Mouse (Mus musculus) testis, postnatal 10 days (tissue): ENCODE results near the gene Fry.

Source experiments
- DNase-seq: peaks from one replicate; pipeline ENCODE4 v3.0.0; 2021; ENCODE audit warnings: low spot score

The Fry gene

GRCm38 (mm10) chr5:150173869-150174268 lies 55.4 kb downstream of the Fry start:
- no peak for DNase-seq

DNA sequence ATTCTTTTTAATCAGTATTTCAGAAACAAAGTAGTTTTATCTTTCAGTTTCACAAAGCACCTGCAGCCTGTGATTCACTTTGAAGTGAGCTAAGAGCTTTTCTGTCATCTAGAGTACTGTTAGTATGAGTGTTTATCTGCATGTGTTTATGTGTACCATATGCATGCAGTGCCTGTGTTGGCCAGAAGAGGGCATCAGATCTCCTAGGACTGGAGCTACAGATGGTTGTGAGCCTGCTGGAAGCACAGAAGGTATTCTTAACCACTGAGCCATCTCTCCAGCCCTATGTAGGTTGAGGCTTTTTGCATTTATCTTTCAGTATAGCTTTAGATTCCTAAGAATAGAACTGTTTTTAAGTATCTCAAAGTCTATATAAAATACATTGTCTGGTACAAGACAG lies 56.5 kb downstream of the Fry start:
- no peak for DNase-seq

DNA sequence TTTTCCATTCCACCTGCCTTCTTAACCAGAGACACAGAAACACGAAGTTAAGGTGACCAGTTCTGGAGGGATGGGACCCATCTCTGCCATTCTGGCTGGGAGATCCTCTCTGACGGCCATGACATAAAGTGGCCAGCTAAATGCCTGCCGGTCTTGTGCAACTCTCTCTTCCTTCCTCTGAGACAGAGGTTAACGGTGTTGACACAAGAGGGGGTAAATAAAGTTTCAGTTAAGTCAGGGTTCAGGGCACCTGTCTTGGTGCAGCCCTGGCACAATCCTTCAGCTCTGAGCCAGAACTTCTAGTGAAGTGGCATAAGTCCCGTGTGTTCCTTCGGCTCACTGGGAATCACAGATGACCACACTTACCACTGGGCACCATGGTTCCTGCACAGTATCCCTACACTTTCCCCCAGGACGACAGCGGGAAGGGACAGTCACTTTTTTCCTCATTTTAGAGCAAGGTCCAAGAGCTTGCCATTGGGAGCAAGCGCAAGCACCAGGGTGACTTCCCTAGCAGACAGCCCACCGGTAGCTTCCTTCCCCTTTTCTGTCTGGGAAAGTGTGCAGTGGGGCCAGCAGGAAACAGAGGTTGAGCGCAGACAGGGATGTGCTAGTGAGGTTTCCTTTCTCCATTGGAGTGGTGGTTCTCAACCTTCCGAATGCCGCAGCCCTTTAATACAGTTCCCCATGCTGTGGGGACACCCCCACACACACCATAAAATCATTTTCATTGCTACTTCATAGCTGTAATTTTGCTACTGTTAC lies 58.0 kb downstream of the Fry start:
- DNase-seq = no peak

DNA sequence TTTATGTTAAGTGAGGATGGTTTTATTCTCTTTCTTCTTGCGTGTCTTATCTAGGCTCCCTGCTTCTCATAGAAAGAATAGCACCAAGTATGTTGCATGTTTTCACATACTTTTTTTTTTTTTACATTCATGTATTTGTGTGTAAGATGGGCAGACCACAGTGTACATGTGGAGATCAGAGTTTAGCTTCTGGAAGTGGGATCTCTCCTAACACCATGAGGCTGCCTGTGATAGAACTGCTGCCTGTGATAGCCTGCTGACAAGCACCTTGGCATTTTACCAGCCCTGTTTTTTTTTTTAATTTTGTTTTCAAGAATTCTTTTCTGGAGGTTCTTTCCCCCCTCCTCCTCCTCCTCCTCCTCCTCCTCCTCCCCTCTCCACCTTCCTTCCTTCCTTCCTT lies 59.3 kb downstream of the Fry start:
- DNase-seq = no peak

GRCm38 (mm10) chr5:150178194-150178801 lies 59.9 kb downstream of the Fry start:
- no peak for DNase-seq

- no peak for DNase-seq
Measured at GRCm38 (mm10) chr5:150180985-150181607, 62.7 kb downstream of the Fry start.

DNA sequence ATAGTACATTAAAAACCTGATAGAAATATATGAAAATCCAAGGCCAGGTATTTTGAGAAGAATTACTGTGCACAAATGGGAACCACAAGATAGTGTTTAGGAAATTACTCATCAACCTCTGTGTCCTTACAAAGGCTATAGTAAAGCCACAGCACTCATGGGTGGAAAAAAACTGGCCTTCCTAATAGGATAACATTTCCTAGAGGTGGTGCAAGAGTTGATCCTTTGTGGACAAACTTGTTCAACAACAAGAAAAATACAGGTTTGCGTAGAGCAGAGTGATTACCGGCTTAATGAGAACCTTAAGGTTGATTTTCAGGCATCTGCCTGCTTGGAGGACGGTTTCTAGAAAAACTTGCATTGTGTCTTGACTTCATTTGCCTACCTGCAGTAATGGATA lies 66.5 kb downstream of the Fry start:
- DNase-seq = no peak

DNA sequence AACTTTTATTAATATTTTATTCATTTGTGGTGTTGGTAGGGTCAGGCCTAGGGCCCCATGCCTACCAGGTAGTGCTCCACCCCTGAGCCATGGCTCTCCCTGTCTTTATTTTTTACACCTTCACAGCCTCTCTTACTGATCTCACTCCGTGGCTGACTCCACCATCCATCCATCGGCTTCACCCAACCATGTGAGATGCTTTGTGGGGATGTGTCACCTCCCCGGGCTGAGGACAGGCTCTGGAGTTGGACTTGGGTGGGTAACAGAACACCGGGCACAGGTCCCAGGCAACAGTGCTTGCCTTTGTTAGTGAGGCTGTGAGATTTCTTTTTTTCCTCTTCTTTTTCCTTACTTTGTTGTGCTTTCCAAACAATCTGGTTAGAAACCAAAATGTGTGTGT lies 67.7 kb downstream of the Fry start:
- DNase-seq = no peak

DNA sequence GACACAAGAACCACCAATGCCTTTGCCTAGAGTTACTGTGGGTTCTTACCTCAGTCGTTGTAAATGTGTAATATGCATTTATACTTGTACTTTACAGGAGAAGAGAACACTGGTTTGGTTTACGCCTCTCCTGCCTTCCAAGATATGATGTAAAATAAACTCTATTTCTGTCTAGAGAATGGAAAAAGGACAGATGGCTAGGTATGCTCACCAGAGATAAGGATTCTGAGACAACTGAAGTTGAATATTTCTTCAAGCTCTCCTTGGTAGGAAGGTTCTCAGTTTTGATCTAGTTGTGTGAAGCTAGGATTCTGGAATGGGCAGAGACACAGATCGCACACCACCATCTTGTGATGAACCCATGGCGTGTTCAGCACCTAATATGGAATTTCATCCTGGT lies 68.2 kb downstream of the Fry start:
- no peak for DNase-seq

- DNase-seq = no peak
Measured at GRCm38 (mm10) chr5:150188031-150188430, 69.6 kb downstream of the Fry start.

DNA sequence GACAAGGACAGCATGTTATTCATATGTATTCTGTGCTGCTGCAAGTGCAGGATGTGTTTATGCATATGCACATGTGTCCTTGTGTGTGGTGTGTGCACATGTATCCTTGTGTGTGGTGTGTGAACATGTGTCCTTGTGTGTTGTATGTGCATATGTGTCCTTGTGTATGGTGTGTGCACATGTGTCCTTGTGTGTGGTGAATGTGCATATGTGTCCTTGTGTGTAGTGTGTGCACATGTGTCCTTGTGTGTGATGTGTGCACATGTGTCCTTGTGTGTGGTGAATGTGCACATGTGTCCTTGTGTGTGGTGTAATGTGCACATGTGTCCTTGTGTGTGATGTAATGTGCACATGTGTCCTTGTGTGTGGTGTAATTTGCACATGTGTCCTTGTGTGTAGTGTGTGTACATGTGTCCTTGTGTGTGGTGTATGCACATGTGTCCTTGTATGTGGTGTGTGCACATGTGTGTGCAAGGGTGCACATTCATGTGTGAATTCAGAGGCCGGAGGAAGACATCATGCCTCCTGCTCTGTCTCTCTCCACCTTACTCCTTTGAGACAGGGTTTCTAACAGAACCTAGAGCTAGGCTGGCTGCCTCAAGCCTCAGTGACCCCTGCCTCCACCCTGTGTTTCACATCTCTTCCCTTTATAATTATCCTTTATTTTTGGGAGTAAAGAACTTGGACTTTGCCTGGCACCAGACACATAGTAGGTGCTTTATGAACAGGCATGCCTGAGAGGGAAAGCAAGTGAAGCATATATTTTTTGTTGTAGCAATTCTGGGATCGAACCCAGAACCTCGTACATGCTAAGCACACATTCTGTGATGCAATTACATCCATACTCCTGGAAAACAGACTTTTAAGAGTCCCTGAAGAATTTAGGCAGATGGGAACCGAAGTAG lies 72.3 kb downstream of the Fry start:
- DNase-seq = no peak

- peak; percentile 84 for DNase-seq
Measured at GRCm38 (mm10) chr5:150195514-150196210, 77.2 kb downstream of the Fry start.

- peak; percentile 68 for DNase-seq
Measured at GRCm38 (mm10) chr5:150196211-150196585, 77.8 kb downstream of the Fry start.

DNA sequence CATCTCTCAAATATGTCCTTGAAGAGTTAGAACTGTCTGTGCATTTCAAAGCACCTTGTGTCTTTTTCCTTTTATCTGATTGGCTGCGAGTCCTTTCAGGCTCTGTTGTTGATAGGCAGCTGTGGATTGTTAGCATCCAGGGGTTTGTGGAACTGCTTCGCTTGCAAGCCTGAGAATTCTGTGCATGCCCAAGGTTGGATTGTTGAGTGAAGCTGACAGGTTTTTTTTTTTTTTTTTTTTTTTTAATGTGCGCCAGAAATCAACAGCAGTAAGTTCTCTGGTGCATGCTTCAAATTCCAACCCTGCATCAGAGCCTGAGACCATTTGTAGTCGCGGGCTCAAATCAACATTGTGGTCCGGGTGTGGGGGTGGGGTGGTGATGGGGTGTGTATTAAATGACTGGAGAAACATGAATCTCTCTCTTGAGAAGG lies 78.5 kb downstream of the Fry start:
- peak; percentile 59 for DNase-seq

- DNase-seq = no peak
Measured at GRCm38 (mm10) chr5:150206749-150207148, 88.3 kb downstream of the Fry start.

GRCm38 (mm10) chr5:150207596-150207995 lies 89.2 kb downstream of the Fry start:
- DNase-seq = no peak

DNA sequence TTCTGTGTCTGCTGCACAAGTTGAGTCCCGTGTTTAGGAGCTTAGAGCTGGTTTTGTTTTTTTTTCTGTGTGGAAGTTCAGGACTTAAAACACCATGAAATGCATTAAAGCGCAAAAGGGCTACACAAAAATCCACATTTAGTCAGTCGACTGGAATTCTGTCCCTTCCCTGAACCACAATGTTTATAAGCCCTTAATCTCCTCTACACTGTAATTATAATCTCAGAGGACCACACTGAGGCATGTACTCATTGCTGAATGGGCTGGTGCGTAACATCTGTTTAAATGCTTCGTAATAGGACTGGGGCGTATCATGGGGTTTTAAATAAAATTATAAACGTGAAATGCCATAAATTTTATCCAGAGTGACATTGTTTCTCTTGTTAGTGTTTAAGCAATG lies 89.6 kb downstream of the Fry start:
- DNase-seq = no peak

- DNase-seq = no peak
Measured at GRCm38 (mm10) chr5:150214081-150214480, 95.6 kb downstream of the Fry start.

DNA sequence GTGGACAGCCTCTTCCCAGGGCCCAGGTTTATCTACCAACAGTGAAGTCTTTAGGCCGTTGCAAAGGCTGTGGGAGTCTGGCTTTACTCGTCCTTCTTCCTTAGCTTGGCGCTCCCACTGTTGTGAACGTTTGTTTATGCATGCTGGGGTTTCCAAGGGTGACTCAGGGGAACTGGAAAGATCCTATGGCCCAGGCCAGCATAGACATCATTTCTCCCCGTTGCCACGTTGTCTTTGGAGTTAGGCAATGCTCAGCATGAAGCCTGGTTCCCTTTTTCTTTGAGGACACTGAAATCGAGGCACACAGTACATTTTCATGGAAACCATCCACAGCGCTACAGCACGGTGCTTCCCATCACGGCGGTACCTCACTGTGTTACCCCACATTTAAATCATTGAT lies 97.6 kb downstream of the Fry start:
- no peak for DNase-seq

- DNase-seq = no peak
Measured at GRCm38 (mm10) chr5:150219457-150219856, 101.0 kb downstream of the Fry start.

- DNase-seq = peak; percentile 85
Measured at GRCm38 (mm10) chr5:150220333-150220732, 101.9 kb downstream of the Fry start.

- no peak for DNase-seq
Measured at GRCm38 (mm10) chr5:150221806-150222205, 103.4 kb downstream of the Fry start.
